Mouse (Mus musculus) kidney, adult 2 months (tissue): ENCODE results near the gene Mtrf1.

ENCODE experiments used
- CTCF ChIP-seq: fragments of 200-500 bp; conservative IDR thresholded peaks from 2 replicates; pipeline ENCODE4 v1.5.1; 2011; ENCODE audit warnings: low read depth, mild to moderate bottlenecking, control low read depth, low read length, moderate library complexity, mixed read lengths; ENCODE audit not compliant: insufficient read depth, insufficient read length
- POLR2A ChIP-seq: fragments of 200-500 bp; IDR thresholded peaks from one replicate; pipeline ENCODE4 v1.6.1; 2011; ENCODE audit warnings: low read depth, low read length, control low read depth

- TF ChIP-seq POLR2A (no peak), CTCF (no peak)
These were observed 9.3 kb upstream of the Mtrf1 start for GRCm38 (mm10) chr14:79388304-79388703.
